Mouse (Mus musculus) cerebellum, adult 2 months (tissue): Measurements from ENCODE around the gene Pde9a. TPM values are rescaled to one million over a fixed set of nuclear protein-coding genes. Genes with fewer than 3 reads are reported as not detected.

Source experiments
- DNase-seq, 2 experiments: peaks; one replicate each; pipeline ENCODE4 v3.0.0; 2021
- H3K27ac ChIP-seq: fragments of 200-500 bp; 2 replicates; pipeline ENCODE4 v1.5.1; 2012; ENCODE audit warnings: low read length, control low read depth, inconsistent platforms; ENCODE audit not compliant: insufficient read depth
- H3K27me3 ChIP-seq: fragments of 200-500 bp; 2 replicates; pipeline ENCODE4 v1.6.1; 2012; ENCODE audit warnings: inconsistent platforms, mild to moderate bottlenecking, low read length, moderate library complexity; ENCODE audit not compliant: control insufficient read depth, insufficient read depth
- H3K4me1 ChIP-seq: fragments of 200-500 bp; 2 replicates; pipeline ENCODE4 v1.6.1; 2011; ENCODE audit warnings: low read length; ENCODE audit not compliant: control insufficient read depth, insufficient read depth
- H3K4me3 ChIP-seq: fragments of 200-500 bp; replicated peaks from 2 replicates; pipeline ENCODE3; 2011; ENCODE audit warnings: mild to moderate bottlenecking, low read depth, low read length, control low read depth; ENCODE audit not compliant: insufficient read depth
- CTCF ChIP-seq: fragments of 200-500 bp; IDR thresholded peaks from 2 replicates; pipeline ENCODE4 v1.5.1; 2011; ENCODE audit warnings: low read depth, mild to moderate bottlenecking, control low read depth, low read length, moderate library complexity, borderline replicate concordance; ENCODE audit not compliant: insufficient read depth
- POLR2A ChIP-seq: fragments of 200-500 bp; IDR thresholded peaks from 2 replicates; pipeline ENCODE4 v1.6.1; 2011; ENCODE audit warnings: low read length, control low read depth, borderline replicate concordance; ENCODE audit not compliant: insufficient read depth
- WGBS: fragments of 180-500 bp; shearing (Covaris S2); methylation state at CpG from one replicate; pipeline ENCODE4 v1.1.7; 2018; 5-methylcytosine and 5-hydroxymethylcytosine counted together
- polyA plus RNA-seq: library from polyadenylated mRNA; depleted of rRNA; stranded (reverse); fragments of >200 nt; gene quantifications from 2 replicates; pipeline ENCODE4 v1.2.3, GENCODE M21; 2012

Pde9a gene
- polyA plus RNA-seq, 1 experiment: 83.1 TPM

DNA sequence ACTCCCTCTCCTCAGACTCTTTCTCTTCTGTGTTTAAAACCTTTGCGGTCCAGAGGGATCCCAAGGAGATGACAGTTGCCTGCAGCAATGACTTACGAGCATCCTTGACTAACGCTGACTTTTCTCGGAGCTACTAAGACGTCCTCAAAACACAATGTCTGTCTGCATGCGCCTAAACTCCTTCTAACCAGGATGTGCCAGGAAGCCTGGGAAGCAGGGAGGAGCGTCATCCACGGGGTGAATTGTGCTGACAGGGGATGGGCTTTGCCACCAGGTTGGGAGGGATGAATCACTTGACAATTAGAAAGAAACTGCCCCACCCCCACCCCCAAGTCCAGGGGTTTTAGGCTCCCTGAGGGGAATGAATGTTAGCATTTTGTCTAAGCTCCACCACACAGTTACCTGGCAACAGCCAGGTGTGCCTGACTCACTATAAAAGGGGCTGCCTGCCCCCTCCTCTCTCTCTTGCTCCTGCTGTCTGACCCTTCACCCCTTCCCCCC lies 48.9 kb downstream of the Pde9a start:
- Histone ChIP-seq H3K4me1 (peaks cover 14% of the 10 kb centered on the region), H3K4me3 (no peak overlapping the region), H3K27ac (no peak overlapping the region), H3K27me3 (no peaks in the 10 kb centered on the region)
- TF ChIP-seq CTCF (no peak), POLR2A (no peak)
- 67% methylated on average over 8 of the region's 8 CpGs for WGBS
- DNase-seq: no peak

- no peak for DNase-seq
- TF ChIP-seq CTCF (no peak), POLR2A (no peak)
- Histone ChIP-seq H3K4me3 (no peak overlapping the region), H3K27ac (no peak overlapping the region), H3K4me1 (peaks cover 14% of the 10 kb centered on the region), H3K27me3 (no peaks in the 10 kb centered on the region)
- WGBS: 75% methylated on average over 13 of the region's 13 CpGs
These were observed 50.2 kb downstream of the Pde9a start for GRCm38 (mm10) chr17:31435934-31436813.

GRCm38 (mm10) chr17:31436814-31437406 lies 50.9 kb downstream of the Pde9a start:
- TF ChIP-seq POLR2A (no peak), CTCF (no peak)
- Histone ChIP-seq H3K4me1 (peaks cover 14% of the 10 kb centered on the region), H3K27me3 (no peaks in the 10 kb centered on the region), H3K27ac (no peak overlapping the region), H3K4me3 (no peak overlapping the region)
- WGBS: 91% methylated on average over 5 of the region's 5 CpGs
- DNase-seq: no peak

DNA sequence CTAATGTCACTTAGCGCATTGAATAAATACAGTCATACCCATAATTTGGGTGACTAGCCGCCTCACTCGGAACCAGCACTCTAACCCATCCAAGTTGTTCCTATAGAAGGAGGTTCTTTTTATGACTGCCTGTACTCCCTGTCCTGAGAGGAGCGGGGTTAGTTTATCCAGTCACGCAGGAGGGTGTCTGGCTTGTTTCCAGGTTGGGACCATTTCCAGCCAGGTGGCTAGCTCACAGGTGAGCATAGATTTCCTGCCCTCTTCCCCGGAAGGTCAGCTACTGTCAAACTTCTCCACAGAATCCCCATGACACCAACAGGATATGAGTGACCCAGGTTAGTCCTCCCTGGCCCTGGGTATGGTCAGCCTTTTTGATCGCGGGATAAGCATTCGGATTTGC lies 51.5 kb downstream of the Pde9a start:
- peaks cover 14% of the 10 kb centered on the region for H3K4me1 ChIP-seq
- no peak overlapping the region for H3K27ac ChIP-seq
- DNase-seq: peak; percentile 32 to 42
- TF ChIP-seq CTCF (no peak), POLR2A (no peak)
- no peak overlapping the region for H3K4me3 ChIP-seq
- no peaks in the 10 kb centered on the region for H3K27me3 ChIP-seq
- 53% methylated on average over 9 of the region's 9 CpGs for WGBS

GRCm38 (mm10) chr17:31439978-31440377 lies 54.0 kb downstream of the Pde9a start:
- H3K27ac ChIP-seq: no peak overlapping the region
- no peaks in the 10 kb centered on the region for H3K27me3 ChIP-seq
- TF ChIP-seq CTCF (no peak), POLR2A (no peak)
- no peak for DNase-seq
- no peak overlapping the region for H3K4me3 ChIP-seq
- peaks cover 8% of the 10 kb centered on the region for H3K4me1 ChIP-seq
- 92% methylated on average over 4 of the region's 4 CpGs for WGBS

DNA sequence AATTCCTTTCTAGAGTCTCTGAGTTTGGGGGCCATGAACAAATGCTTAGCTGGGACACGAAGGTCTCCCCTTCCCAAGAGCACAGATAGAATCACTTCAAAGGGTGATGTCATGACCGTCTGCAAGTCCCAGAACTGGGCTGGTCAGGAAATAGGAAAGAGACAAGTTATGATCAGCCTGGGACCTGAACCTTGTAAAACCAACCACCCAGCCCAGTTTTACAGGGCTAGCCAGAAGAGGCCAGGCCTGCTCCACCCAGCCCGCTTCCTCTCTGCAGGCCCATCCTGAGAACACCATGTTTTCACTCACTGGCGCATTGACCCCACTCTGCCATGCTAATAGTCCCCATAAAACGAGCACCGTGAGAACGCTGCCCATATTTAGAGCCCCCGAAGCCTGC lies 56.5 kb downstream of the Pde9a start:
- no peaks in the 10 kb centered on the region for H3K27me3 ChIP-seq
- WGBS: 91% methylated on average over 8 of the region's 8 CpGs
- no peak overlapping the region for H3K4me3 ChIP-seq
- DNase-seq: no peak
- TF ChIP-seq CTCF (no peak), POLR2A (no peak)
- H3K4me1 ChIP-seq: peaks cover 23% of the 10 kb centered on the region
- no peak overlapping the region for H3K27ac ChIP-seq

DNA sequence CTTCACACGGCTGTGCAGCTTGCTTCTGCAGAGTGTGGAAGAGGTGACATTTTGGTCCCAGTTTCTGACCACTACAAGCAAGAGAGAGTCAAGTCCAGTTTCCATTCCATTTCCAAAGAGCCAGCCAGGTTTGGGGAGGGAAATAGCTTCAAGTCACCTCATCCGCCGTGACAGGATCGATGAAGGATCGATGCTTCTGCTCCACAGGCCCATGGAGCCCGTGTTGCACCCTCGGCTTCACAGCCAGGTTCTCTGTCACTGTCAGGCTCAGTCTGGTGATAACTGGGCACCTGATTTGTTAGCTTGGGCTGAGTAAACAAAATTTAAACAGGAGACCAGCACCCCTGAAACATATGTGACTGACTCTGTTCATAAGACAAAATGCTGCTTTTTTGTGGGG lies 58.2 kb downstream of the Pde9a start:
- Histone ChIP-seq H3K27me3 (no peaks in the 10 kb centered on the region), H3K27ac (no peak overlapping the region), H3K4me3 (no peak overlapping the region), H3K4me1 (peaks cover 31% of the 10 kb centered on the region)
- DNase-seq: no peak
- TF ChIP-seq CTCF: no peak
- no peak for TF ChIP-seq POLR2A
- 80% methylated on average over 7 of the region's 7 CpGs for WGBS

DNA sequence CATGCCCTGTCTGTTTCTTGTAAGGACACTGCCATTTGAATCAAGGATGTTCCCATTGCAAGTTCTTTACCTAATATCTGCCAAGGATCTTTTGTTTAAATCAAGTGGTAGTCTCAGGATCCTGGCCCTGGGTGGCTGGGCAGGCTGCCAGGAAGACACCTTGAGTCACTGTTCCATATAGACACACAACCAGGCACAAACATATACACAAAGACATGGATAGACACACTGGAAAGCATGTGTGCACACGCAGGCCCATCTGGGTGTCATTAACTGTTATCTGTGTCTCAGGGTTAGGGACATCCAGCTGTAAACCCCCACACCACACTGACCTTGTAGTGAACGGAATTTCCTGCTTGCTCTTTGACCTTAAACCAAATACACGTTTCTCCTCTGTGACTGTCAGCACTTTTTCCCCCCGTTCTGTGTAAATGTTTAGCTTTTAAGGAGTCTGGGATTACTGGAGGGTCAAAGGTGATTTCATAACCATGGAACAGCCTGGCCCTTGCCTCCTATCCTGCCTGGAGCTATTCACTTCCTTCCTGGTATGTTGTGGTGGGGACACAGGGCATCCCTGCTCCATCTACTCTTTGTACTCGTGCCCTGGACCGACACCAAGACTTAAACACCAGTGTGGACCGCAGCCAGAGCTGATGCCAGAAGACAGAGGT lies 59.2 kb downstream of the Pde9a start:
- no peak overlapping the region for H3K27ac ChIP-seq
- DNase-seq: no peak
- 65% methylated on average over 7 of the region's 7 CpGs for WGBS
- peaks cover 35% of the 10 kb centered on the region for H3K4me1 ChIP-seq
- H3K4me3 ChIP-seq: no peak overlapping the region
- TF ChIP-seq CTCF: no peak
- no peak for TF ChIP-seq POLR2A
- H3K27me3 ChIP-seq: no peaks in the 10 kb centered on the region
